Mouse (Mus musculus) midbrain, postnatal 0 days (tissue): ENCODE results near the gene Smyd2. TPM values are rescaled to one million over a fixed set of nuclear protein-coding genes. Genes with fewer than 3 reads are reported as not detected.
A peak's percentile ranks its signal among the peaks of the same experiment; 100 is the strongest.

Experiments used
- ATAC-seq: fragments of 200-750 bp; cut with Nextera tagmentation; 2 replicates; pipeline ENCODE4 v1.8.0; 2017; ENCODE audit warnings: moderate number of reproducible peaks, mild to moderate bottlenecking, moderate TSS enrichment, moderate library complexity; ENCODE audit not compliant: low FRiP score
- DNase-seq: peaks from one replicate; pipeline ENCODE4 v3.0.0-alpha.2; 2015; ENCODE audit warnings: low spot score
- H3K27ac ChIP-seq: fragments of 300-500 bp; sonication (generic); 2 replicates; pipeline ENCODE4 v1.5.1; 2014; ENCODE audit warnings: low read depth, mild to moderate bottlenecking, low read length, mixed read lengths
- H3K27me3 ChIP-seq: fragments of 300-500 bp; sonication (generic); 2 replicates; pipeline ENCODE4 v1.6.1; 2014; ENCODE audit warnings: low read length, control low read depth, mixed read lengths; ENCODE audit not compliant: insufficient read depth
- H3K36me3 ChIP-seq: fragments of 300-500 bp; sonication (generic); 2 replicates; pipeline ENCODE4 v1.6.1; 2014; ENCODE audit warnings: low read length, control low read depth, mixed read lengths; ENCODE audit not compliant: insufficient read depth
- H3K4me1 ChIP-seq: fragments of 300-500 bp; sonication (generic); 2 replicates; pipeline ENCODE4 v1.6.1; 2014; ENCODE audit warnings: mild to moderate bottlenecking, control low read depth, antibody characterized with exemption, low read length, mixed read lengths; ENCODE audit not compliant: insufficient read depth
- H3K4me2 ChIP-seq: fragments of 300-500 bp; sonication (generic); 2 replicates; pipeline ENCODE4 v1.6.1; 2014; ENCODE audit warnings: low read depth, mild to moderate bottlenecking, low read length, mixed read lengths; ENCODE audit not compliant: poor library complexity, severe bottlenecking
- H3K4me3 ChIP-seq: fragments of 300-500 bp; sonication (generic); 2 replicates; pipeline ENCODE4 v1.5.1; 2014; ENCODE audit warnings: low read depth, mild to moderate bottlenecking, low read length, moderate library complexity
- H3K9ac ChIP-seq: fragments of 300-500 bp; sonication (generic); replicated peaks from 2 replicates; pipeline ENCODE4 v1.6.1; 2014; ENCODE audit warnings: mild to moderate bottlenecking, low read length, moderate library complexity, mixed read lengths; ENCODE audit not compliant: poor library complexity, severe bottlenecking
- H3K9me3 ChIP-seq: fragments of 300-500 bp; sonication (generic); 2 replicates; pipeline ENCODE4 v1.6.1; 2016; ENCODE audit warnings: low read length, control low read depth
- CTCF ChIP-seq: IDR thresholded peaks from 2 replicates; pipeline ENCODE4 v1.5.1; 2016; ENCODE audit warnings: antibody characterized with exemption, mild to moderate bottlenecking
- WGBS: fragments of 180-500 bp; shearing (Covaris S2); extraction: QIAGEN DNeasy Blood & Tissue Kit; methylation state at CpG from one replicate; pipeline ENCODE4 v1.1.7; 2014; 5-methylcytosine and 5-hydroxymethylcytosine counted together
- polyA plus RNA-seq: library from polyadenylated mRNA; unstranded; fragments of >200 nt; fragmentation: Nextera tagmentation; extraction: Ambion mirVana; gene quantifications from 2 replicates; pipeline ENCODE4 v1.2.1, GENCODE M21; 2015
- total RNA-seq: library from RNA; depleted of rRNA; stranded (reverse); fragments of >200 nt; gene quantifications from 2 replicates; pipeline ENCODE4 v1.2.3, GENCODE M21; 2014

The Smyd2 gene
- total and polyA plus RNA-seq, 2 experiments from 2014 or later, result 66.3 to 88.7 TPM

DNA sequence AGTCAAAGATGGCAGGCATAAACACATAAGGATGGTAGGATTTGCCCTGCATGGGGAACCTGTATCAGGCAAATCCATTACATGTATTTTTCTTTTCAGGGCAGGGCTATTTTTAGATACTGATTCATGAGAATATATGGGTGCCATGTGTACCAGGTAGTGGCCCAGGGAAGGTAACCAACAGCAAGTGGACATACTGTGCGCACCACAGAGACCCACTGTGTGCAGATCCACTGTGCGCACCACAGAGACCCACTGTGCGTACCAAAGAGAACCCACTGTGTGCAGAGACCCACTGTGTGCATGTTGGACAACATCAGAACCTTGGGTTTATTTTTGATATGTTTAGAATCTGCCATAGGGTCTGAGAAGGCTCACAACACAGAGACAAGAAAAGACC lies 58.4 kb downstream of the Smyd2 start:
- Histone ChIP-seq H3K4me2 (no peak overlapping the region), H3K9me3 (no peaks in the 10 kb centered on the region), H3K4me1 (no peaks in the 10 kb centered on the region; the same call in 1 of the 2 replicates), H3K4me3 (no peak overlapping the region), H3K9ac (no peak overlapping the region), H3K27me3 (no peaks in the 10 kb centered on the region), H3K36me3 (no peaks in the 10 kb centered on the region), H3K27ac (no peak overlapping the region)
- WGBS, result 95% methylated on average over 3 of the region's 3 CpGs
- TF ChIP-seq CTCF, result no peak
- DNase-seq, result no peak
- ATAC-seq, result no peak

DNA sequence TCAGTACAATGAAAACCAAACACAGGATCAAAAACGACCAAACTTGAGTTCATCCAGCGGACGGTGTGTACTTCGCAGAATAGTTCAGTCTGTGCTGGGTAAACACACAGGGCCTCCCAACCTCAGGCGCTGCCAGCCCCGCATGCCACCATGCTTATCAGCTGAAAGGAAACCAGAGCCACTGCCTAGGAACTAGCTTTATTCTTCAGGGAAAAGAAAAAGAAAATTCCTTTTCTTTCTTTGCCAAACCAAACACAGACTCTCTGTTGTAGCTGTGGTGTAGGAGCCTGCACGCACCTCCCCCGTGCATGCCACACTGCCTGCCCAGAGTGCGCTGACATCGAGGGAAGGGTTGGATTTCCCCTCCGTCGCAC lies 61.2 kb downstream of the Smyd2 start:
- Histone ChIP-seq H3K9me3 (no peaks in the 10 kb centered on the region), H3K9ac (no peak overlapping the region), H3K36me3 (no peaks in the 10 kb centered on the region), H3K27ac (no peak overlapping the region), H3K27me3 (no peaks in the 10 kb centered on the region), H3K4me1 (no peaks in the 10 kb centered on the region; the same call in 1 of the 2 replicates), H3K4me3 (no peak overlapping the region), H3K4me2 (no peak overlapping the region)
- DNase-seq, result no peak
- 53% methylated on average over 12 of the region's 12 CpGs for WGBS
- TF ChIP-seq CTCF, result no peak
- ATAC-seq, result no peak

- ATAC-seq (no peak), DNase-seq (no peak)
- Histone ChIP-seq H3K4me3 (no peak overlapping the region), H3K36me3 (no peaks in the 10 kb centered on the region), H3K9me3 (no peaks in the 10 kb centered on the region), H3K27me3 (no peaks in the 10 kb centered on the region), H3K4me2 (no peak overlapping the region), H3K4me1 (no peaks in the 10 kb centered on the region; the same call in 1 of the 2 replicates), H3K27ac (no peak overlapping the region), H3K9ac (no peak overlapping the region)
- peak; percentile 31; the same call in 1 of the 2 replicates for TF ChIP-seq CTCF
- 87% methylated on average over 17 of the region's 17 CpGs for whole genome bisulfite sequencing
These were observed 61.8 kb downstream of the Smyd2 start for GRCm38 (mm10) chr1:189860112-189860941.

DNA sequence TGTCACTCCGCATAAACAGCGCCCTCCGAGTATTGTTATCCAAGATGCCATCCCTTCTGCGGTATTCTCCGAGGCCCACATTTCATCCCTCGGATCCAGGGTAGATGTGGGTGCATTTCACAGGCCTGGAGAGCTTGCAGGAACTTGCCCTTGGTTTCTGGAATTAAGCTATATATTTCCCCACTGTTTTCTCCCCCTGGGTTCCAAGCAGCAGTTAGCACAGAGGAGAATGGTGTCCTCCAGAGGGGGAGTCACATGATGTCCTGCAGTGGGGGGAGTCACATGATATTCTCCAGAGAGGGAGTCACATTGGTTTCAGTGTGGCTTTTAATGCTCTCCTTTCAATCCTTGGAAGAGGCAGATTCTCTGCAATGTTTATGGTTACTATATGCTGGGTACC lies 63.8 kb downstream of the Smyd2 start:
- ATAC-seq (no peak), DNase-seq (no peak)
- H3K27me3 ChIP-seq, result no peaks in the 10 kb centered on the region
- no peak overlapping the region for H3K4me2 ChIP-seq
- H3K36me3 ChIP-seq, result no peaks in the 10 kb centered on the region
- H3K27ac ChIP-seq, result no peak overlapping the region
- H3K9ac ChIP-seq, result no peak overlapping the region
- TF ChIP-seq CTCF, result no peak
- no peaks in the 10 kb centered on the region for H3K9me3 ChIP-seq
- no peak overlapping the region for H3K4me3 ChIP-seq
- H3K4me1 ChIP-seq, result no peaks in the 10 kb centered on the region
- 66% methylated on average over 6 of the region's 6 CpGs for WGBS

- H3K27ac ChIP-seq, result no peak overlapping the region
- H3K9ac ChIP-seq, result no peak overlapping the region
- H3K4me3 ChIP-seq, result no peak overlapping the region
- TF ChIP-seq CTCF, result no peak
- ATAC-seq, result no peak
- WGBS, result 92% methylated on average over 5 of the region's 5 CpGs
- DNase-seq, result no peak
- H3K4me1 ChIP-seq, result no peaks in the 10 kb centered on the region
- H3K4me2 ChIP-seq, result no peak overlapping the region
- H3K36me3 ChIP-seq, result no peaks in the 10 kb centered on the region
- no peaks in the 10 kb centered on the region for H3K9me3 ChIP-seq
- no peaks in the 10 kb centered on the region for H3K27me3 ChIP-seq
These were observed 66.4 kb downstream of the Smyd2 start for GRCm38 (mm10) chr1:189855739-189856138.

- no peak for TF ChIP-seq CTCF
- no peaks in the 10 kb centered on the region for H3K36me3 ChIP-seq
These were observed 67.5 kb downstream of the Smyd2 start for GRCm38 (mm10) chr1:189854646-189855045.

More at GRCm38 (mm10) chr1:189854646-189855045, 67.5 kb downstream of the Smyd2 start:
- Histone ChIP-seq H3K9ac (no peak overlapping the region), H3K4me2 (no peak overlapping the region), H3K4me1 (no peaks in the 10 kb centered on the region), H3K27ac (no peak overlapping the region), H3K27me3 (no peaks in the 10 kb centered on the region), H3K9me3 (no peaks in the 10 kb centered on the region), H3K4me3 (no peak overlapping the region)
- DNase-seq (no peak), ATAC-seq (no peak)
- 88% methylated on average over 13 of the region's 13 CpGs for WGBS
